Mouse (Mus musculus) cerebellum, adult 2 months (tissue): ENCODE measurements at regions not wholly inside any gene's neighbourhood (a gene's known extent, or its start where the extent isn't known, plus 50 kb on each side); places are given as distances from the start of the nearest gene placed in this dataset.

Experiments used
- CTCF ChIP-seq: fragments of 200-500 bp; IDR thresholded peaks from 2 replicates; pipeline ENCODE4 v1.5.1; 2011; ENCODE audit warnings: low read depth, mild to moderate bottlenecking, control low read depth, low read length, moderate library complexity, borderline replicate concordance; ENCODE audit not compliant: insufficient read depth
- POLR2A ChIP-seq: fragments of 200-500 bp; IDR thresholded peaks from 2 replicates; pipeline ENCODE4 v1.6.1; 2011; ENCODE audit warnings: low read length, control low read depth, borderline replicate concordance; ENCODE audit not compliant: insufficient read depth

- no peak for TF ChIP-seq POLR2A
- TF ChIP-seq CTCF, result no peak
Observed at GRCm38 (mm10) chr2:17859234-17859633, 128.0 kb upstream of the Nebl start.
